Mouse (Mus musculus): ENCODE measurements around the gene 2610044O15Rik8.
A peak's percentile ranks its signal among the peaks of the same experiment; 100 is the strongest.

Gene 2610044O15Rik8

DNA sequence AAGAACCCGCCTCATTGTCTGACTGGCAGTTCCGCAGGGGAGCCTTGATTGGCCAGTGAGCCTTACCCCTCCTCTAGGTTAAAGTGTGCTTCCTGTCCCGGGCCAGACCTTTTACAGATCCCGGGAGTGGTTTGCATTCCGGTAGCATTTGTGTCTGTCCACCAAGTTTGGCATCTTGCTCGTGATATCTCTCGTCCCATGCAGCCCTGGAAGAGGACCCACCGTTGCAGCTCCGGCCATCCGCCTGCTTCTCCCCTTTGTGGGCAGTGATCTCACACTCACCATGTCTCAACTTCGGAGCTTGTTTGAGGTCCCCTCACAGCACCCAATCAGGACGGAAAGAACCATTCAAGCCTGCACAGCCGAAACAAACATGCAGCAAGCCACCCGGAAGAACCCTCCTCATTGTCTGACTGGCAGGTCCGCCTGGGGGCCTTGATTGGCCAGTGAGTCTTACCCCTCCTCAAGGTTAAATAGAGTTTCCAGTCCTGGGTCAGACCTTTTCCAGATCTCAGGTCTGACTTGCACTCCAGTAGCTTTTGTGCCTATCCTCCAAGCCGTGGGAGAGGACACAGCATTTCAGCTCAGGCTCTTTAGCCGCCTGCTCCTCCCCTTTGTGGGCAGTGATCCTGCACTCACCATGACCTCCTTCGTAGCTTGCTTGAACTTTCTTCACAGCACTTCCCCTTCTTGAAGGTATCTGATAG lies at the start of gene 2610044O15Rik8:
TSS of gene 2610044O15Rik8 (minus strand) at position 380 of the 707 bp plus-strand sequence.
- DNase-seq (ENCODE audit: low spot score): peak; percentile 88

DNA sequence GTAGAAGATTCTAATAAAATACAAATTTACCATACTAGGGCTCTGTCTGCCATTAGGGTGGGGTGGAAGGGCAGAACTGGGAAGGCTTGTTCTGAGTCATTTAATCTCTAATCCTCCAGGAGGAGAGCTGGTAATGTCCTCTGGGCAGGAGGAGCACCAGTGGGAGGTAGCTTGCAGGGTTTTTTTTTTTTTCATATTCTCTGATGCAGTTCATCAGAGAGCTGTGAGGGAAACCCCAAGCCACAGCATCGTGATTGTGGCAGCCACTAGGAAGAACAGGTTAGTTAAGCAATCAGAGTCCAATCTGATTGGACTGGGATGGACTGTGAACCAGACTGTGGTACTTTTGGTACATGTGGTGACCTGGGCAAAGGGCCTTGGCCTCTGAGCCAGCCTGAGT lies 31.7 kb upstream of the 2610044O15Rik8 start:
- no peak for DNase-seq (ENCODE audit: low spot score)

DNA sequence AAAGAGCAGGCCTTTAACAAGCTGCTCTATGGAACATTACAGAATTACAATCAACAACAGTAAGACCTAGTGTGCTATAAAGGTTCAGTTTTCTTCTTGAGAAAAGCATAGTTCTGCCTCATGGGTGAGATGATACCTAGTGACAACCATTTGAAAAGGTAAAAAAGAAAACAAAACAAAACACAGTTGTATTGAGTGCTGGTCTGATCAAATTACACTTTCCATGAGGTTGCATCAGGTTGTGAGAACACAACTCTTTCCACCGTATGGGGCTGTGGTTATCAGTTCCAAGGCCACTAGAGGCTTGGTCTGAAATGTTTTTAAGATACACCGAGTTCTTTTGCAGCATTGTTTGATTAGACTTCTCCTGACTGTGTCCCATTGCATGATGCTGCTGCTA lies 30.1 kb upstream of the 2610044O15Rik8 start:
- no peak for DNase-seq (ENCODE audit: low spot score)

DNA sequence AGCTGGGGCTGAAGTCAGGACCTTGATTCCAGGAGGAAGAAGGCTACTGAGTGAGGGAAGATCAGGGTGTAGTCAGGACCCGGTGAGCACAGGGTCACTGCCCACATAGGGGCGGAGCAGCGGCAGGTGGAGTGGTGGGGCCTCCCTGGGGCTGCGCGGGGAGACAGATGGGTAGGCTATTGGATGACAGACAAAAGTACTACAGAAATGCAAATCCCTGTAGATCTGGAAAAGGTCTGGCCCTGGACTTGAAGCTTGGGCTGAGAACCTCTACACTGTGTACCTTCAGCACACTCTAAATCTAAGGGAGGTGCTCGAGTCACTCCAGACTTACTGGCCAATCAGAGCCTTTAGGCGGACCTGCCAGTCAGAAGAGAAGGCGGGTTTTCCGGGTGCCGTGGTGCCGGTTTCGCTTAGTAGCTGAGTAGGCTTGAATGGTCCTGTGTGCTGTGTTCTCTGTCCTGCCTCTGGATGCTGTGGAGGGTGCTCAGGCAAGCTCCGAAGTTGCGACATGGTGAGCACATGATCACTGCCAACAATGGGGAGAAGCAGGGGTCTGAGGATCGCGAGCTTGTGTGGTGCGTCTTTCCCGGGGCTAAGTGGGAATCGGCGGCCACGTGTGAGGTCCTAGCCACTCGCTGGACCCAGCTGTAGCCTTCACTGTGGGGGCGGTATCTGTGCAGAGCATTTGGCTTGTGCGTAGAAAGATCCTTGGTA lies 29.2 kb upstream of the 2610044O15Rik8 start:
- peak; percentile 75 for DNase-seq (ENCODE audit: low spot score)

DNA sequence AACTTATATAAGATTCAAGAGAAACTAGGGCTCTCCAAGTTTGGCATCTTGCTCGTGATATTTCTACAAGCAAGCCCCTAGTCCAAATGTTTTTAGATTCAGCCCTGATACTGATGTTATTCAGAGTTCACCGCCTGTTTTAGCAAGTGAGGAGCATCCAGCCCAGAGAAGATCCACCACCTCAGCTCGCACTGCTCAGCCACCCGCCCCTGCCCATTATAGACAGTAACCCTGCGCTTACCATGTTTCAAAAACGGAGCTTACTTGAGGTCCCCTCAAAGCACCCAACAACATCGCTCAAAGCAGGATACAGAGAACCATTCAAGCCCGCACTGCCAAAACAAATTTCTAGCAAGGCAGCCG lies 561 bp downstream of the 2610044O15Rik8 start:
- no peak for DNase-seq (ENCODE audit: low spot score)

Measured in left cerebral cortex, adult 11 months (tissue).